ENCODE assay signal across 18 mouse cellular contexts in the genomic region with DNA sequence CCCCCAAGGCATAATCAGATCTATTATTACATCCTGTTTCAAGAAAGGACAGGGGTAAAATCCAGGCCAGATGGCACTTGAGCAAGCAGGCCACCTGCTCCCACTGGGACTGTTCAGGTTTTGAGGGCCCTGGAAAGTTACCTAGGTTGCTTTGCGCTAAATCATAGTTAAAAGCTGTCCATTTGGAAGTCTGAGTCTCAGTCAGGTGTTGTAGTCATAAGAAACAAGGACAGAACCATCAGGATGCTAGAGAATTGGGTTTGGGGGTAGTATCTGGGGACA. TPM values are rescaled to one million over a fixed set of nuclear protein-coding genes. Genes with fewer than 3 reads are reported as not detected.
DNase-seq lines count a peak whose midpoint lies in the region; ATAC-seq lines count a peak whose summit lies in the region.
"Had no signal": no experiment of that assay in that cellular context is flagged by ENCODE, and none has a peak within 500 bp of the region (broad histone marks: within the 10 kb centered on the region; RNA-seq: fewer than 3 reads in every experiment).

No protein-coding gene starts in this region.

- H3K4me2 ChIP-seq in neural tube, embryonic 15.5 days, result no peak overlapping the region
- H3K4me2 ChIP-seq: embryonic facial prominence, embryonic 13.5 days; forebrain, embryonic 13.5 days; hindbrain, embryonic 13.5 days had no signal

- H3K4me1 ChIP-seq in neural tube, embryonic 15.5 days, result no peaks in the 10 kb centered on the region
- H3K4me1 ChIP-seq: embryonic facial prominence, embryonic 13.5 days; forebrain, embryonic 13.5 days; heart, embryonic 10.5 days; hindbrain, embryonic 13.5 days had no signal

- no peak overlapping the region for H3K27ac ChIP-seq in neural tube, embryonic 15.5 days (replicated peaks)
- H3K27ac ChIP-seq: embryonic facial prominence, embryonic 13.5 days; forebrain, embryonic 13.5 days; gastrocnemius, adult 2 months; heart, embryonic 10.5 days; hindbrain, embryonic 13.5 days had no signal

- no peak overlapping the region for H3K9ac ChIP-seq in neural tube, embryonic 15.5 days (replicated peaks)
- H3K9ac ChIP-seq: embryonic facial prominence, embryonic 13.5 days; forebrain, embryonic 13.5 days; forebrain, postnatal 0 days; hindbrain, embryonic 13.5 days had no signal

- WGBS in neural tube, embryonic 15.5 days, result 84% methylated on average over 1 of the region's 1 CpGs

- H3K4me3 ChIP-seq in neural tube, embryonic 15.5 days (replicated peaks), result no peak overlapping the region
- H3K4me3 ChIP-seq: embryonic facial prominence, embryonic 13.5 days; forebrain, embryonic 13.5 days; gastrocnemius, adult 2 months; heart, embryonic 10.5 days; hindbrain, embryonic 13.5 days had no signal

- peak; percentile 54 for DNase-seq in heart, adult 11 months
- DNase-seq in heart, adult 8-10 months (ENCODE audit: low spot score), result no peak
- DNase-seq in cerebellum, adult 11 months, result peak; percentile 75
- DNase-seq in cerebellum, adult 8-10 months, result peak; percentile 77
- peak; percentile 83 to 88 for DNase-seq in cerebellum, postnatal 14 days
- no peak for DNase-seq in frontal cortex, postnatal 25 days (ENCODE audit: low spot score in 2 of 2)
- DNase-seq in right cerebral cortex, postnatal 14 days, result no peak
- DNase-seq: adrenal gland, postnatal 10 days; forebrain, postnatal 0 days; gastrocnemius, adult 2 months; gastrocnemius, postnatal 25 days; heart, postnatal 10 days; kidney, adult 8-10 months had no signal

- no peak for ATAC-seq in neural tube, embryonic 15.5 days (ENCODE audit: low FRiP score)
- ATAC-seq: forebrain, embryonic 13.5 days; forebrain, postnatal 0 days had no signal

- no peaks in the 10 kb centered on the region for H3K27me3 ChIP-seq in neural tube, embryonic 15.5 days (replicated peaks)
- H3K27me3 ChIP-seq: embryonic facial prominence, embryonic 13.5 days; forebrain, embryonic 13.5 days; hindbrain, embryonic 13.5 days had no signal

- no peaks in the 10 kb centered on the region for H3K9me3 ChIP-seq in neural tube, embryonic 15.5 days (replicated peaks)
- H3K9me3 ChIP-seq: embryonic facial prominence, embryonic 13.5 days; forebrain, embryonic 13.5 days; heart, embryonic 10.5 days; hindbrain, embryonic 13.5 days had no signal

- H3K36me3 ChIP-seq in neural tube, embryonic 15.5 days, result no peaks in the 10 kb centered on the region
- H3K36me3 ChIP-seq: embryonic facial prominence, embryonic 13.5 days; heart, embryonic 10.5 days; hindbrain, embryonic 13.5 days had no signal

RNA-seq across cellular contexts. Expression of gene Fam107b, which starts 20.6 kb away (rescaled TPM):
- 1 to 10 TPM; 3.8 to 4.6 (median 4.1) TPM for total RNA-seq in heart, adult 8-10 months (2022)
- polyA plus RNA-seq in neural tube, embryonic 15.5 days (2015; fragmentation: Nextera tagmentation; extraction: Ambion mirVana), result 22.4 and 35.5 TPM in 2 replicates

Comparison
In these comparisons a context has a peak if more than half of its experiments do, and no peak if none do; other contexts are left out.
1. DNase-seq: peak in heart, adult 11 months (single experiment), cerebellum, adult 11 months (single experiment), cerebellum, adult 8-10 months (single experiment) and cerebellum, postnatal 14 days (2 of 2); none in heart, adult 8-10 months (single experiment), frontal cortex, postnatal 25 days (0 of 2) and right cerebral cortex, postnatal 14 days (single experiment).